Mouse (Mus musculus): ENCODE data around the gene Hmbs.

Gene Hmbs

DNA sequence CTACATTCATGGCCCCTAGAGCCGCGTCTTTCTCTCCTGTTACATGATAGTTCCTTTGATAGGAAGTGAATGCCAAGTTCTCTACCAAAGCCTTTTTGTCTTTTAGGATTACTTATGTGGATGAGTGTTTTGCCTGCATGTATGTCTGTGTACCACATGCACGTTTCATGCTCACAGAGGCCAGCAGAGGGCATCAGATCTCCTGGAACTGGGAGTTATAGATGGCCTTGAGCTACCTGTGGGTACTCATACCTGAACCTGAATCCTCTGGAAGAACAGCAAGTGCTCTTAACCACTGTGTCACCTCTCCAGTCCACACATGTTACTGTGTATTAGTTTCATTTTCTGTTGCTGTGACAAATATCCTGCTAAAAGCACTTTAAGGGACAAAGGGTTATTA, 51.5 kb downstream of the Hmbs start:
- peak; percentile 63 for DNase-seq (ENCODE audit: low read depth, low spot score)

GRCm38 (mm10) chr9:44288959-44289291, 55.1 kb downstream of the Hmbs start:
- no peak for DNase-seq (ENCODE audit: low read depth, low spot score)

DNA sequence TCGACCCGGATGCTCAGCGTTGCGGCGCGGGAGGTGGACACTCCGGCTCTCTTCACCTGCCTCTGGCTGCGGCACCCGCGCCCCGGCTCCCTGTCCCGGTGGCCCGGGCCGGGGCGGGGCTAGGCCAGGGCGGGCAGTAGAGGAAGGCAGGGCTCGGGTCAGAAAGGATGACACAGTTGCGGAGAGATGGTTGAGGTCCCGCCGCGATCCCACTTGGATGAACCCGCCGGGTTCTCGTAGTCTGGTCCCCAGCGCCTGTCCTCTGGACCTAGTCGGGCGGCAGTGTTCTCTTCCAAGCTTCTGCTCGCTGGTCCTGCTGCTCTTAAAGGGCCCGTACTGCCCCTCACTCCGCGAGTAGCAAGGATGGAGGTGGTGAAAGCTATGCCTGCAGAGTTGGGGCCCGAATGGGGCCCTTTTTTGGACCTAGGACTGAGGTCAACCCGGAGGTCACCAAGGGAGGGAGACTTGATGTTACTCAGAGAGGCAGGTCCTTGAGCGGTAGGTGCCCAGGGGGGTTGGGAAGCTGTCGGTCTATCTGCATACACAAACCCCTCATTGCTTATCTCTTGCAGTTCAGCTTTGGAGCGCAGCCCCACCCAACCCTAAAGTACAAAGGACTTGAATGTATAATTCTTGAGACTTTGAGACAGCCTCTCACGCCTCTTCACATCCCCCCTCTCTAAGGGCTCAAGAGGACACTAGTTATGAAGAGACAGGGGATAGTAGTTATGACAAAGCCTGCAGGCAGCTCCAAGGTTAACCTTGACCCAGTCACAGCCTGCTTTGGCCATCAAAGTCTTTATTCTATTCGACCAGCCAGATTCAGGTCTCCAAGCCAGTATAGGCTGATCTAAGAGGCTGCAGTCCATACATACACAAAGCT, 55.7 kb downstream of the Hmbs start, which contains the start of gene Abcg4:
Gene Abcg4 (minus strand): TSS at position 540 of the 883 bp plus-strand sequence.
- no peak for DNase-seq (ENCODE audit: low read depth, low spot score)

DNA sequence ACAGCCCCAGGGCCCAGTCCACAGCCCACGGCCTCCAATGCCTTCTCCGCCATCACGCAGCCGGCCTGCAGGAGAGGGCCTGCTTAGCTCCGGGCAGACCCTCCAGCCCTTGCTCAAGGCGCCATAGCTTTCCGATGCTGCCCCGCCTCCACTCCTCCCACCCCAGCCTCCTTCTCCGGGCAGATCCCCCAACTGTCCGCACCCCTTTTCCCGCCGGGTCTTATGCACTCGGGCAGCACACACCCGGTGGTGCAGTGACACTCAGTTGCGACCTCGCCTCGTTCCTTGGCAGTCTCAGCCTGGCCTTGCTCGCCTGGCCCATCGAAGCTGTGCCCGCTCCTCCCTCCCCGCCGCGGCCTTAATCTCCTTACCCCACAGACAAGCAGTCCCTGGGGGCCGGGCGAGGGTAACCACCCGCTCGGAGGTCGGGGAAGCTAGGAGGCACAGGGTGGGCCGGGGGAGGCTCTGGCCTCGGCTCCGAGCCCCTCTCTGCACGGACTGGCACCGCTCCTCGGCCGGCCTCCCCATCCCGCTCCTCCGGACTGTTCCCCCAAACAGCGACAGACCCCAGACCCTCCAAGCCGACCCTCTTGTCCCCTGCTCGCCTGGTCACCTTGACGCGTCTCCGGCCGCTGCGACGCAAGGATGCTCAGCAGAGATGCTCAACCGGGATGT, 56.5 kb downstream of the Hmbs start:
- DNase-seq (ENCODE audit: low read depth, low spot score), result no peak

DNA sequence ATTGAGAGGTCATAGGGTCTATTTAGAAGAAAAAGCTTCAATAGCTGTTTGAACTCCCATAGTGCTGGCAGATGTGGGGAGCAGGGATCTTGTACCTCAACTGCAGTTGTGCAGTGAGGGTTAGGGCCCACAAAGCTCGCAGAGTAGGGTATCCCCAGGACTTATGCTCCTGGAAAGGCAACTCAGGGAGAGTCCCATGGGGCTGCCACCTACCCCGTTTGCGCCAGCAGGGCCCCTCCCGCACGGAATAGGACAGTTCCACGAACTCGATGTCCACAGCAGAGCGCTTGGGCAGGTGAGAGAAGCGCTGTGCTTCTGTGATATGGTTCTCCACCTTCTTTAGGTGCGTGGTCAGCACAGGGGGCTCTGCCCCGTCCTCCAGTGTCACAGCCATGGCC, 57.0 kb downstream of the Hmbs start:
- DNase-seq (ENCODE audit: low read depth, low spot score), result no peak

Data from A20 (cell line).